Mouse (Mus musculus) adrenal gland, postnatal 4 days (tissue): ENCODE data around the gene Olfr847. TPM values are rescaled to one million over a fixed set of nuclear protein-coding genes. Genes with fewer than 3 reads are reported as not detected.

ENCODE experiments used
- DNase-seq, 2 experiments: peaks; one replicate each; pipeline ENCODE4 v3.0.0; 2021 to 2022; ENCODE audit warnings: low spot score in 2 of 2, mixed read lengths in 2 of 2
- long read RNA-seq, 2 experiments: library from polyadenylated mRNA; stranded (forward); transcript quantifications; one replicate each; pipeline ENCODE4 v2.0.0; 2021
- total RNA-seq, 2 experiments: library from RNA; stranded (reverse); gene quantifications; 2 replicates each; pipeline ENCODE4 v1.2.3; 2021

Olfr847 gene
- not detected for total RNA-seq
- long read RNA-seq, experiment 1: 0 reads
- long read RNA-seq, experiment 2: 0 reads

DNA sequence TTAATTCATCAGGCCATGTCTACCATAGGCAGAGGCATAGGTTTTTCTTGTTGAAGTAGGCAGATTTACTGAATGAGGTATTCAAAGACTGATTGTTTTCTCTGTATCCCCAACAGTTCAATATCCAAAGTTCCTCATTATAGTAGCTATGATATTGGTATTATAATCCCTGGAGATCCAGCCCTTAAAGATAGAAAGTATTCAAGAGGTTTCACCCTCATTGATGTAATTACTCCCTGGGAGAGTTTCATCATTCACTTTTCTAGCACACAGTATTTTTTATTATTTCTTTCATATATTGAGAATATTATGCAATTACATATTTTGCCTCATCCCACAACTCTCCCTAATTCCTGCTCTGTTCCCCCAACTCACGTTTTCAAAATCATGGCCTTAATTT is at the start of gene Olfr847:
Olfr847 (minus strand) TSS at position 101 of the 400 bp plus-strand sequence.
- DNase-seq: no peak

- DNase-seq: no peak
Measured at GRCm38 (mm10) chr9:19363905-19364304, 14.6 kb downstream of the Olfr847 start, which contains the start of gene Olfr846. Gene Olfr846, minus strand, starts transcription at chr9:19364005.

- no peak for DNase-seq
Measured at GRCm38 (mm10) chr9:19336157-19336556, 42.3 kb downstream of the Olfr847 start, which contains the start of gene Olfr845. Gene Olfr845, plus strand, starts transcription at chr9:19336457.

Other genes starting within 250 kb of the Olfr847 start
- gene Olfr837, start 242.4 kb downstream of the Olfr847 start, total RNA-seq: not detected
- gene Olfr839-ps1, start 201.4 kb downstream of the Olfr847 start, total RNA-seq: under 1 TPM in 1 of 2 experiments, not detected in 1; 0.03 TPM
- not detected for gene Olfr843, start 126.7 kb downstream of the Olfr847 start, total RNA-seq
- gene Olfr844, start 62.3 kb downstream of the Olfr847 start, total RNA-seq: not detected
- not detected for gene Olfr845, start 42.2 kb downstream of the Olfr847 start, total RNA-seq
- gene Olfr846, start 14.7 kb downstream of the Olfr847 start, total RNA-seq: not detected
- gene Olfr849, start 61.6 kb upstream of the Olfr847 start, total RNA-seq: not detected
- gene Olfr850, start 99.6 kb upstream of the Olfr847 start, total RNA-seq: not detected
- gene Olfr851, start 114.6 kb upstream of the Olfr847 start, total RNA-seq: not detected
- gene Olfr853, start 162.4 kb upstream of the Olfr847 start, total RNA-seq: not detected
- not detected for gene Olfr854, start 188.7 kb upstream of the Olfr847 start, total RNA-seq
- not detected for gene Olfr855, start 203.9 kb upstream of the Olfr847 start, total RNA-seq
- 10 to 100 TPM; 21.9 to 25.3 TPM for gene Zfp317, start 243.4 kb upstream of the Olfr847 start, total RNA-seq